Mouse (Mus musculus): ENCODE measurements at regions not wholly inside any gene's neighbourhood (a gene's known extent, or its start where the extent isn't known, plus 50 kb on each side); places are given as distances from the start of the nearest gene placed in this dataset.

- Histone ChIP-seq H3K9ac (replicated peaks; ENCODE audit: low read depth, low read length) (no peak overlapping the region), H3K4me3 (ENCODE audit: low read depth, low read length) (no peak overlapping the region), H3K27ac (ENCODE audit: low read length) (no peak overlapping the region), H3K4me2 (replicated peaks; ENCODE audit: low read depth, low read length) (no peak overlapping the region), H3K27me3 (ENCODE audit: control insufficient read depth, insufficient read depth, low read length) (no peaks in the 10 kb centered on the region), H3K4me1 (ENCODE audit: control insufficient read depth, insufficient read depth, low read length) (peaks cover 4% of the 10 kb centered on the region; the same call in 1 of the 2 replicates), H3K36me3 (ENCODE audit: control insufficient read depth, insufficient read depth, low read length) (no peaks in the 10 kb centered on the region), H3K9me3 (ENCODE audit: control insufficient read depth, low read depth, low read length) (no peaks in the 10 kb centered on the region; the same call in 1 of the 2 replicates)
- WGBS = 67% methylated on average over 14 of the region's 14 CpGs
- no peak for ATAC-seq (ENCODE audit: insufficient number of reproducible peaks, insufficient read depth, low FRiP score, low read depth)
Observed at GRCm38 (mm10) chr5:76043521-76044510, 65.6 kb upstream of the Kdr start.

DNA sequence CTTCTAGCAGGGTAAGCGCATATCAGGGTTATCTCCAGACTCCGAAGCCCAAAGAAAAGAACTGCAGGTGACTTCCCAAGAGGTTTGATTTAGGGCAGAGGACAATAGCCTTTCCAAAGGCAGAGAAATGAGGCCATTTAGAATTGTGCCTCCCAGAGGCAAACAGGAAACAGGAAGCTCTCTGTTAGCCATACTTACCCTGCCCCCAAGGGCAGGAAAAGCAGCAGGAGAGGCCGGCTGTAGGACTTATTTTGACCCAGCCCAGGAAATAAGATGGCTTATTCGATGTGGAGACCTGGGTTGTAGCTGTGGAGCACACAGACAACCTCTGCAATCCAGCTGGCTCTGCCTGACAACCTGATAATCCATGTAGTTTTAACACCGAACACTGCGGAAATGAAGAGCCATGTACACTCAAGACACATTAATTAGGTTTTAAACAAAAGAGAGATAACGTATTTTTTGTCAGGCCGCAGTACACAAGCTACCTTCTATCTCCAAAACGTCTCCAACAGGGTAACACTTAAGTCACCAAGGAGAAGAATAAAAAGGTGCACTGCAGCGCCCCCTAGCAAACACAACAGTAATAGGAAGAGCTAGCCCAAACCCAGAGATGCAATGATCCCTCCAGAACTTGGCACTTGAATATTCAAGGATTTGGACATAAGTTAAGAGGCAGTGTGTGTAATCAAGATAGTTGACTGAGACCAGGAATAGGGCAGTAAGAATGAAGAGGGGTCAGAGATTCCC is 62.4 kb upstream of the Kdr start:
- H3K4me2 ChIP-seq (replicated peaks; ENCODE audit: low read depth, low read length) = no peak overlapping the region
- no peaks in the 10 kb centered on the region for H3K36me3 ChIP-seq (ENCODE audit: control insufficient read depth, insufficient read depth, low read length)
- ATAC-seq (ENCODE audit: insufficient number of reproducible peaks, insufficient read depth, low FRiP score, low read depth) = no peak
- no peaks in the 10 kb centered on the region; the same call in 1 of the 2 replicates for H3K9me3 ChIP-seq (ENCODE audit: control insufficient read depth, low read depth, low read length)
- H3K4me1 ChIP-seq (ENCODE audit: control insufficient read depth, insufficient read depth, low read length) = peaks cover 4% of the 10 kb centered on the region; the same call in 1 of the 2 replicates
- H3K4me3 ChIP-seq (ENCODE audit: low read depth, low read length) = no peak overlapping the region
- no peak overlapping the region for H3K27ac ChIP-seq (ENCODE audit: low read length)
- no peak overlapping the region for H3K9ac ChIP-seq (replicated peaks; ENCODE audit: low read depth, low read length)
- no peaks in the 10 kb centered on the region for H3K27me3 ChIP-seq (ENCODE audit: control insufficient read depth, insufficient read depth, low read length)
- 64% methylated on average over 10 of the region's 10 CpGs for WGBS

- Histone ChIP-seq H3K27me3 (ENCODE audit: control insufficient read depth, insufficient read depth, low read length) (no peaks in the 10 kb centered on the region), H3K4me2 (replicated peaks; ENCODE audit: low read depth, low read length) (no peak overlapping the region), H3K9ac (replicated peaks; ENCODE audit: low read depth, low read length) (no peak overlapping the region), H3K27ac (ENCODE audit: low read length) (no peak overlapping the region), H3K4me3 (ENCODE audit: low read depth, low read length) (no peak overlapping the region), H3K9me3 (ENCODE audit: control insufficient read depth, low read depth, low read length) (no peaks in the 10 kb centered on the region), H3K36me3 (ENCODE audit: control insufficient read depth, insufficient read depth, low read length) (no peaks in the 10 kb centered on the region), H3K4me1 (ENCODE audit: control insufficient read depth, insufficient read depth, low read length) (no peaks in the 10 kb centered on the region)
- 42% methylated on average over 4 of the region's 4 CpGs for WGBS
- no peak for ATAC-seq (ENCODE audit: insufficient number of reproducible peaks, insufficient read depth, low FRiP score, low read depth)
Observed at GRCm38 (mm10) chr5:76028729-76029128, 50.5 kb upstream of the Kdr start.
